Mouse (Mus musculus): ENCODE measurements around the gene Mpv17l. TPM values are rescaled to one million over a fixed set of nuclear protein-coding genes. Genes with fewer than 3 reads are reported as not detected.
"Not testable (repeated sequence)": the region's sequence is repeated elsewhere in the genome, so short reads cannot be mapped to it uniquely, and the experiment has no call there.

The Mpv17l gene
- polyA plus RNA-seq, 1 experiment = 6.7 TPM

DNA sequence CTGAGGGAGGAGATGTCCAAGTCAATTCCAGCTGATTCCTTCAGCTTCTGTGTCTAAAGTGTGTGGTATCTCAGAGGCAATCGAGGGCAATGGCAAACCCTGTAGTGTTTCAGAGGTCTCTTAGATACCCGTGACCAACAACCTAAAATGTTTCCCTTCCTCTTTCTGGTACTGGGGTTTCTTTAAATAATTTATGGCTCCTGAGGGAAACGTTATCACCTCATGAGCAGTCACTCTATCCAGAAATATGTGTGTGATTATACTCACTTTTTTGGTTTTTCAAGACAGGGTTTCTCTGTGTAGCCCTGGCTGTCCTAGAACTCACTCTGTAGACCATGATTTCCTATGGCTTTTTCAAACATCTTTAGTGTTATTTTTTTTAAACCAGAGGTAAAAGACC lies 4.3 kb downstream of the Mpv17l start:
- no peak overlapping the region for H3K27ac ChIP-seq (replicated peaks; ENCODE audit: low read depth, low read length)
- no peak overlapping the region for H3K4me3 ChIP-seq (ENCODE audit: insufficient read depth, low read depth, low read length)
- no peaks in the 10 kb centered on the region for H3K4me1 ChIP-seq (ENCODE audit: control insufficient read depth, insufficient read depth, insufficient read length, low read length)

DNA sequence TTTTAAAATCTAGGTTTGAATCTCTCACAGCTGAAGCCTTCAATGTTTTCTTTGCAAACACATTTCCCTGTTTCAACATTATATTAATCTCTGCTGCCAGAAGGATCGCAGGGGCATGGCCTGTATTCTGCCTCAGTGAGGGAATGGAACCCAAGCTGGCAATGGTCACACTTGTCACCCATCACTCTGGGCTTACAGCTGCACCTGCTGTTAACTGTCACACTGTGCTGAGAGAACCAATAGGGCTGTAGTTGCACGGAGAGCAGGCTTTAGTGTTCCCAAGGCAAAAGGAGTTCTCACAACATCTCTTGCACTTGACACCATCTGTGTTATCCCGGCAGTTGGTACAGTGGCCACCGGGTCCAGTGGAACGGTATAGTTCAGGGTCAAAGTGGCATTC lies 17.1 kb downstream of the Mpv17l start:
- H3K4me1 ChIP-seq (ENCODE audit: control insufficient read depth, insufficient read depth, insufficient read length, low read length) = no peaks in the 10 kb centered on the region
- H3K27ac ChIP-seq (replicated peaks; ENCODE audit: low read depth, low read length) = no peak overlapping the region
- H3K4me3 ChIP-seq (ENCODE audit: insufficient read depth, low read depth, low read length) = no peak overlapping the region

- Histone ChIP-seq H3K4me3 (ENCODE audit: insufficient read depth, low read depth, low read length) (no peak overlapping the region), H3K4me1 (ENCODE audit: control insufficient read depth, insufficient read depth, insufficient read length, low read length) (no peaks in the 10 kb centered on the region), H3K27ac (replicated peaks; ENCODE audit: low read depth, low read length) (no peak overlapping the region)
Observed at GRCm38 (mm10) chr16:13921063-13921462, 18.1 kb downstream of the Mpv17l start.

GRCm38 (mm10) chr16:13921781-13922180 lies 18.8 kb downstream of the Mpv17l start:
- Histone ChIP-seq H3K4me3 (ENCODE audit: insufficient read depth, low read depth, low read length) (no peak overlapping the region), H3K4me1 (ENCODE audit: control insufficient read depth, insufficient read depth, insufficient read length, low read length) (no peaks in the 10 kb centered on the region), H3K27ac (replicated peaks; ENCODE audit: low read depth, low read length) (no peak overlapping the region)

- not testable (repeated sequence) for H3K27ac ChIP-seq (replicated peaks; ENCODE audit: low read depth, low read length); H3K4me1 ChIP-seq (ENCODE audit: control insufficient read depth, insufficient read depth, insufficient read length, low read length); H3K4me3 ChIP-seq (ENCODE audit: insufficient read depth, low read depth, low read length)
Observed at GRCm38 (mm10) chr16:13922499-13922898, 19.5 kb downstream of the Mpv17l start.

DNA sequence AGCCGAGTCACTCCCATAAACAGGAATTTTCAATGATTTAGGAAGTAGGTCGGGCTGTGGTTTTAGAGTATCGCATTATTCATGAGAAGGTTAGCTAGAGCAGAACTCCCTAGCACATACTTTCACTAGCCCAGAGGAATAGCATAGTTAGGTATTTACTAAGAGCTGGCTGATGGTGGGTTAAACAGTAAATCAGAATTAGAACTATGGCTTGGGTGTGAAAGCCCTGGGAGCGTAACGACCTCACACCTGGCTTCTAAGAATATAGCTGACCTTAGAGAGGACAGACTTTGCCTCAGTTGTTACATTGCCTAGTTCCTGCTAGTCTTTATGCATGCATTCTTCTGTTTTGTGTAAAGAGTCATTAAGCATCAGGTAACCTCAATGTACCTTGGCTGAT lies 20.0 kb downstream of the Mpv17l start:
- H3K27ac ChIP-seq (replicated peaks; ENCODE audit: low read depth, low read length); H3K4me3 ChIP-seq (ENCODE audit: insufficient read depth, low read depth, low read length); H3K4me1 ChIP-seq (ENCODE audit: control insufficient read depth, insufficient read depth, insufficient read length, low read length): not testable (repeated sequence)

DNA sequence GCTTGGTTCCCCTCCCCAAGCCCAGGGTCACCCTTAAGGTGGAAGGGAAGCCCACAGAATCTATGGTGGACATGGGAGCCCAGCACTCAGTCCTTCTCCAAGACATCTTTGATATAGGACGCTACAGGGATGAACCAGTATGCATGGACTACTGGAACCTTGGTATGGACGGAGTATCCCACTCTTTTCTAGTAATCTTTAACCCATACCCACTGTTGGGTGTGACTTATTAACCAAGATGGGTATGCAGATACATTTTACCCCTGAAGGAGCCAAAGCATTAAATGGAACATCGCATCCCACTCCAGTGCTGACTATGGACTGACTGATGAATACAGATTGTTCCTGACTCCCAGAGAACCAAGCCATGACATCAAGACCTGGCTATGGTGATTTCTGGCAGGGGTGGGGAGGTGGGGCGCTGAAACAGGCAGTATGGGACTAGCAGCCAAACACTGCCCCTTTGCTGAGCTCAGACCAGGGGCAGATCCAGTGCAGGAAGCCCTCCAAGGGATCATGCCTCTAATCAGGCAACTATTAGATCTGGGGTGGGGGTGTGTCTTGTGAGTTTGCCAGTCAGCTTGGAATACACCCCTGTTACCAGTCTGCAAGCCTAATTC lies 24.6 kb downstream of the Mpv17l start:
- Histone ChIP-seq H3K4me1 (ENCODE audit: control insufficient read depth, insufficient read depth, insufficient read length, low read length) (no peaks in the 10 kb centered on the region), H3K27ac (replicated peaks; ENCODE audit: low read depth, low read length) (no peak overlapping the region), H3K4me3 (ENCODE audit: insufficient read depth, low read depth, low read length) (no peak overlapping the region)

- Histone ChIP-seq H3K4me3 (ENCODE audit: insufficient read depth, low read depth, low read length) (peak overlapping the region; percentile 36), H3K4me1 (ENCODE audit: control insufficient read depth, insufficient read depth, insufficient read length, low read length) (peaks cover 4% of the 10 kb centered on the region; the same call in 1 of the 2 replicates), H3K27ac (replicated peaks; ENCODE audit: low read depth, low read length) (no peak overlapping the region)
Observed at GRCm38 (mm10) chr16:13940139-13940846, 37.3 kb downstream of the Mpv17l start.

GRCm38 (mm10) chr16:13940847-13941395 lies 38.0 kb downstream of the Mpv17l start:
- Histone ChIP-seq H3K27ac (replicated peaks; ENCODE audit: low read depth, low read length) (no peak overlapping the region), H3K4me3 (ENCODE audit: insufficient read depth, low read depth, low read length) (peak overlapping the region; percentile 36), H3K4me1 (ENCODE audit: control insufficient read depth, insufficient read depth, insufficient read length, low read length) (peaks cover 4% of the 10 kb centered on the region; the same call in 1 of the 2 replicates)

GRCm38 (mm10) chr16:13944178-13944577 lies 41.2 kb downstream of the Mpv17l start:
- H3K4me3 ChIP-seq (ENCODE audit: insufficient read depth, low read depth, low read length) = no peak overlapping the region
- no peak overlapping the region for H3K27ac ChIP-seq (replicated peaks; ENCODE audit: low read depth, low read length)
- peaks cover 4% of the 10 kb centered on the region; the same call in 1 of the 2 replicates for H3K4me1 ChIP-seq (ENCODE audit: control insufficient read depth, insufficient read depth, insufficient read length, low read length)

DNA sequence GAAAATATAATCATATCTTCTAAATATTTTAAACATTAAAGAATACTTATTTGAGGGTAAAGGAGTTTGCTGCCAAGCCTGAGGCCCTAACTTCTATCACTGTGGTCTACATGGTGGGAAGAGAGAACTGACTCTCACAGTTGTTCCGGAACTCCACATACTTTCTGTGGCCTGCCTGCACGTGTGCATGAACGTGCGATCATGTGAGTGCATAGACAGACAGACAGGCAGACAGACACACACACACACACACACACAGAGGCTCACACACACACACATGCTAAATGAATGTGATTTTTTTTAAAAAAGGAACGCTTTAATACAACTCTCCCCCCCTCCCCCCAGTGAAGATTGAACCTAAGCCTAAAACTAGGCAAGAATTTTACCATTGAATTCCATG lies 41.8 kb downstream of the Mpv17l start:
- Histone ChIP-seq H3K4me3 (ENCODE audit: insufficient read depth, low read depth, low read length) (no peak overlapping the region), H3K4me1 (ENCODE audit: control insufficient read depth, insufficient read depth, insufficient read length, low read length) (peaks cover 4% of the 10 kb centered on the region; the same call in 1 of the 2 replicates), H3K27ac (replicated peaks; ENCODE audit: low read depth, low read length) (no peak overlapping the region)

- peaks cover 4% of the 10 kb centered on the region; the same call in 1 of the 2 replicates for H3K4me1 ChIP-seq (ENCODE audit: control insufficient read depth, insufficient read depth, insufficient read length, low read length)
- H3K27ac ChIP-seq (replicated peaks; ENCODE audit: low read depth, low read length) = no peak overlapping the region
- no peak overlapping the region for H3K4me3 ChIP-seq (ENCODE audit: insufficient read depth, low read depth, low read length)
Observed at GRCm38 (mm10) chr16:13945153-13945552, 42.2 kb downstream of the Mpv17l start.

GRCm38 (mm10) chr16:13946306-13946705 lies 43.3 kb downstream of the Mpv17l start:
- H3K27ac ChIP-seq (replicated peaks; ENCODE audit: low read depth, low read length) = no peak overlapping the region
- H3K4me1 ChIP-seq (ENCODE audit: control insufficient read depth, insufficient read depth, insufficient read length, low read length) = no peaks in the 10 kb centered on the region

DNA sequence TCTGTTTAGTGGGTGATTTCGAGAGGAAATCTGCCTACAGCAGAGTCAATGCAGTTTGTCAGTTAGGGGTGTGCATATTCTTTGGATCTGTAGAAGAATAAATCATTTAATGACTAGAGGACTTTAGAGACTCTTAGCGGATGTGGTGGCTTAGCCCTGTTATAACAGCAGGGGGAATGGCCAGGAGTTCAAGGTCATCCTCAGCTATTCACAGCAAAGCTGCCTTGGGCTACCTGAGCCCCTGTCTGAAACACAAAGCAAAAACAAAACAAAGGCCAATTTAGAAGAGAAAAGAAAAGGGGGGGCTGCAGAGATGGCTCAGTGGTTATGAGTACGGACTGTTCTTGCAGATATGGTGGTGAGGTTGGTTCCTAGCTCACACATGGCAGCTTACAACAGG lies 48.3 kb downstream of the Mpv17l start:
- no peak overlapping the region for H3K4me3 ChIP-seq (ENCODE audit: insufficient read depth, low read depth, low read length)
- no peak overlapping the region for H3K27ac ChIP-seq (replicated peaks; ENCODE audit: low read depth, low read length)
- H3K4me1 ChIP-seq (ENCODE audit: control insufficient read depth, insufficient read depth, insufficient read length, low read length) = no peaks in the 10 kb centered on the region

More at GRCm38 (mm10) chr16:13946306-13946705, 43.3 kb downstream of the Mpv17l start:
- H3K4me3 ChIP-seq (ENCODE audit: insufficient read depth, low read depth, low read length) = no peak overlapping the region

- Histone ChIP-seq H3K27ac (replicated peaks; ENCODE audit: low read depth, low read length) (no peak overlapping the region), H3K4me1 (ENCODE audit: control insufficient read depth, insufficient read depth, insufficient read length, low read length) (no peaks in the 10 kb centered on the region), H3K4me3 (ENCODE audit: insufficient read depth, low read depth, low read length) (no peak overlapping the region)
Observed at GRCm38 (mm10) chr16:13962053-13962452, 59.1 kb downstream of the Mpv17l start.

- no peak overlapping the region for H3K27ac ChIP-seq (replicated peaks; ENCODE audit: low read depth, low read length)
- no peaks in the 10 kb centered on the region for H3K4me1 ChIP-seq (ENCODE audit: control insufficient read depth, insufficient read depth, insufficient read length, low read length)
- no peak overlapping the region for H3K4me3 ChIP-seq (ENCODE audit: insufficient read depth, low read depth, low read length)
Observed at GRCm38 (mm10) chr16:13969096-13969495, 66.1 kb downstream of the Mpv17l start.
